Mouse (Mus musculus) splenic B cell, adult 2 months (primary cell): ENCODE data around the gene Mfap3.

ENCODE experiments used
- DNase-seq: peaks from one replicate; pipeline ENCODE4 v3.0.0-alpha.2; 2011; ENCODE audit warnings: low read depth, low spot score
- H3K27me3 ChIP-seq: 2 replicates; pipeline ENCODE4 v1.6.1; 2012; ENCODE audit warnings: mild to moderate bottlenecking, low read length, moderate library complexity, mixed read lengths; ENCODE audit not compliant: control insufficient read depth, poor library complexity, insufficient read depth, severe bottlenecking
- H3K36me3 ChIP-seq: 2 replicates; pipeline ENCODE4 v1.6.1; 2012; ENCODE audit warnings: mild to moderate bottlenecking, low read length, moderate library complexity, mixed read lengths; ENCODE audit not compliant: control insufficient read depth, poor library complexity, insufficient read depth, severe bottlenecking

The Mfap3 gene

DNA sequence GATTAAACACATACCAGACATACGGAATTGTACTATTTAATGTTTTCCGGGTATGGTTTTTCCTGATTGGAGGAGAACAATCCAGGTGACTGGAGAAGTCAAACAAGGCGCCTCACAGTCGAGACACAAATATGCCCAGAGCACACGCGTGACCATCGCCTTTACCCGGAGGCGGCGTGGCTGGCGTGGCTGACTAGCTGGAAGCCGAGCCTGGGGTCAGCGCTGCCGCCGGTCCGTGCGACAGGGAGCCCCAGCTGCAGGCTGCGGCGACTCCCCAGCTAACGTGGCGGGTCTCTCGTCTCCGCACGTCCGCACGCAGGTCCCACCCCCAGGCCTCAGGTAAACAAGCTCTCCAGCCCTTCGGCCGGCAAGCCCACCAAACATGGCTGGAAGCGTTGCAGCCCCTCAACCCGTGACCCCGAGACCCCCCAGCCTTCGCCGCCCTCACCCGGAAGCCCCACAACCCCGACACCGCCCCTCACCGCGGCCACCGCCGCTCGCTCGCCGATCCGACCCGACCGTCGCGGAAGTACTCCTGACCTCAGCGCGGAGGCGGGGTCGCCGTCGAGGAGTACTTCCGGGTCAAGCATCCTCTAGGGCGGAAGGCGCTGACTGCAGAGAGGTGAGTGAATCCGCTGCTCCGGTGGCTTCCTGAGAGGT lies at the start of gene Mfap3, which contains the start of gene Fam114a2:
Gene Mfap3 (plus strand): TSS at position 574 of the 660 bp plus-strand sequence.
Gene Fam114a2 (minus strand): TSS at position 527 of the 660 bp plus-strand sequence.
- H3K27me3 ChIP-seq = no peaks in the 10 kb centered on the region
- DNase-seq = peak; percentile 94
- peaks cover 3% of the 10 kb centered on the region for H3K36me3 ChIP-seq

DNA sequence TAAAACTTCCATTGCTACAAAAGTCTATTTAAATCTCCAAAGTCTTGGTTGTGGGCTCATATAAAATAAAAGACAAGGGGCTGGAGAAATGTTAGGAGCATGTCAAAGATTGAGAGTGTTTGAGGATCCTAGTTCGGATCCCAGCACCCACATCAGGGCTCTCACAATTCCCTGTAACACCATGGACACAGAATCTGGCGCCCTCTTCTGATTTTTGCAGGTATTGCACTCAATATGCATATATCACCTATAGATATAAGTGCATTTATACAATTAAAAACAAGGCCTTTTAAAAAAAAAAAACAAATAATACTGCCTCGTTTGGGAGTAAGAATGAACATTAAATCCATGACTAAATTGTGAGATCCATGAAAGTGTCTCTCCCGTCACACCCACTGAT lies 49.8 kb upstream of the Mfap3 start:
- Histone ChIP-seq H3K27me3 (no peaks in the 10 kb centered on the region), H3K36me3 (no peaks in the 10 kb centered on the region)
- DNase-seq = peak; percentile 41

DNA sequence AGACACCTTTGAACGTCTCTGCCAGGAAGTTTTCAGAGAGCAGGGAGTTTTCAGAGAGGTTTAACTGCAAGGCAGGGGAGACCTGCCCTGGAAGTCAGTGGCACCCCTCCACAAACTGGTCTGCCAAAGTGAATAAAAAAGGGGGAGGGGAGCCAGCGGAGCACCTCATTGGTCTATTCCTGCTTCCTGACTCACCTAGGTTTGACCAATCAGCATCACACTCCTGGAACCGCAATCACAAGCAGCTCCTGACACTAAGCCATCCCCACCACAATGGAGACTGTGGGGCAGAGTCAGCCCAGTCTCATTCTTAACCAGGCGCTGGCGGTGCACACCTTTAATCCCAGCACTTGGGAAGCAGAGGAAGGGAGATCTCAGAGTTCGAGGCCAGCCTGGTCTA lies 48.4 kb upstream of the Mfap3 start:
- no peak for DNase-seq
- no peaks in the 10 kb centered on the region for H3K36me3 ChIP-seq

DNA sequence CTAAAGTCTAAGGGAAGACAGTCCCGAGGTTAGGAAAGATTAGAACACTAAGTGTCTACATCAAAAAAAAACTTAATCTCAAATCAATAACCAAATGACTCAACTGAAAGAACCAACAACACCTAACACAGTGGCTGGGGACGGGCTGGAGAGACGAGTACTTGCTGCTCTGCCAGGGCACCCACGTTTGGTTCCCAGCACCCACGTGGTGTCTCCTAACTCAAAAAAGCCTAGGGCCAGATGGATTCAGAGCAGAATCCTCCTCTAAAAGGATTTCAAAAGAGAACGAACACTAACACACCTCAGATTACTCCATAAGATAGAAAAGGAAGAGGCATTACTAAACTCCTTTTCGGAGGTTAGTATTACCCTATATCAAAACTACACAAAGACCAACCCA lies 47.5 kb upstream of the Mfap3 start:
- H3K27me3 ChIP-seq = no peaks in the 10 kb centered on the region
- no peak for DNase-seq
- no peaks in the 10 kb centered on the region for H3K36me3 ChIP-seq

More for the DNA sequence above, 48.4 kb upstream of the Mfap3 start:
- no peaks in the 10 kb centered on the region for H3K27me3 ChIP-seq

DNA sequence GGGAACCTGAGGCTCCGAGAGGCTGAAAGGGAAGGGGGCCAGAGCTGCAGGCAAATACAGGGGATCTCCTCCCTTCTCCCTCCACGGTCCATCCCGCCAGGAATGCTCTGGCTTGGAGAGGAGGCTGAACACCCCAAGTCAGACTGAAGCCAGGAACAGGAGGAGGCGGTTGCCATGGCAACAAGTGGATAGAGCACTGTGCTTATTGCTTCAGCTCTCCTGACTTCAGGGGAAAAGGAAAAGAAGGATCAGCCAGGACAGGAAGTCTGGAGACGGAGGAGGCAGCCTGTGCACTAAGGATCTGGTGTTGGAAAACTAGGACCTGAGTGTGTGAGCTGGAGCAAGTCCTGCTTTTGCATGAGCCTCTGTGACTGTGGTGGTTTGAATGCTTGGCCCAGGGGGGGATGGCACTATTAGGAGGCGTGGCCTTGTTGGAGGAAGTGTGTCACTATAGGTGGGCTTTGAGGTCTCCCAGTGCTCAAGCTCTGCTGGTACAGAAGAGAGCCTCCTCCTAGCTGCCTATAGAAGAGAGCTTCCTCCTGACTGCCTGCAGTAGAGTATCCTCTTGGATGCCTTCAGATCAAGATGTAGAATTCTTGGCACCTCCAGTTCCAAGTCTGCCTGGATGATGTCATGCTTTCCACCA lies 44.0 kb upstream of the Mfap3 start:
- no peak for DNase-seq
- Histone ChIP-seq H3K27me3 (no peaks in the 10 kb centered on the region), H3K36me3 (no peaks in the 10 kb centered on the region)

DNA sequence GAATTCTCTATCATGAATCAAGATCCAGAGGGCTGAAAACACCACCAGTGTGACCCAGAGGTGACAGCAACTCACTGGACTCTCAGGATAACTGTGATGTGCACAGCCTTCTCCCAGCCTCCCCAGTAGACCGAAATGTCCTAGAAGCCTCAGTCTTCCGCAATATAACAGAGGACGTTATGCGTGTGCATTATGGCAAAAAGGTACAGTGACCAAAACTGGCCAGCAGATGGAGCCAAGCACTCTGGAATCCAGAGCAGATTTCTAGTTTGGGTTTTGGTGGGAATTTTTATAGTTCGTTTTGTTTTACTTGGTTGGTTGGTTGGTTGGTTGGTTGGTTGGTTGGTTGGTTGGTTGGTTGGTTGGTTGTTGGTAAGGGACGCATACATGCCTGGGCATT lies 43.3 kb upstream of the Mfap3 start:
- DNase-seq = peak; percentile 49
- H3K27me3 ChIP-seq = no peaks in the 10 kb centered on the region
- no peaks in the 10 kb centered on the region for H3K36me3 ChIP-seq

DNA sequence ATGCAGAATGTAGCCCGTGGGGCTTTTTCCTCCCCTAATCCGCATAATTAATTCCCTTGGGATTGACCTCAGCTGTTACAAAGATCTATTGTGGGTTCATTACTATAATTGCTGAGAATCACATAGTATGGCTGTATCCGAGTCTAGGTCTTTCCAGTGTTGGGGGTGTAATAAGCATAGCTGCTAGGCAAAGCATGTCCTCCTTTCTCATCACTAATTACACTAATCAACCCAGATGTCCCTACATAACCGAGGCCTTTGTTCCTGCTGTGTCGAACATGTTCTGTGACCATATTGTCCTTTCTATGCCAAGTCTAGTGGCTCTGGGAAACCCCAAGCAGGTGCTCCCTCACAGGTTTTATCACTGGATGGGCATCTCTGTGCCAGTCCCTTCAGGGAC lies 40.4 kb upstream of the Mfap3 start:
- H3K36me3 ChIP-seq = peaks cover 3% of the 10 kb centered on the region; the same call in 1 of the 2 replicates
- no peak for DNase-seq
- no peaks in the 10 kb centered on the region for H3K27me3 ChIP-seq

DNA sequence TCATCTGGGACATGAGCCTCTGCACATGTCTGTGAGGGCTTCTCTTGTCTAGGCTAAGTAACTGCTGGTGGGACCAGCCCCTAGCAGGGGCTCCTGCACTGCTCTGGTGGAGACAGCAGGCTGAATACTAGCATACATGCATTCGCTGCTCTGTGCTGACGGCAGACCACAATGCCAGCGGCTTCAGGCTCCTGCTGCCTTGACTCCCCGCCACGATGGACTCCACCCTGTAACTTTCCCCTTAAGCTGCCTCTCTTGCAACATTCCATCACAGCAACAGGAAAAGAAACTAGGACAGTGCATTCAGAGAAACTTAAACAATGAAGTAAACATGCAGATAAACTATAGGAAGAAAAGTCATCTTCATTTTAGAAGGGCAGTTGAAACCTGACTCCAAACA lies 30.0 kb upstream of the Mfap3 start:
- DNase-seq = no peak
- Histone ChIP-seq H3K36me3 (peaks cover 11% of the 10 kb centered on the region), H3K27me3 (no peaks in the 10 kb centered on the region)

DNA sequence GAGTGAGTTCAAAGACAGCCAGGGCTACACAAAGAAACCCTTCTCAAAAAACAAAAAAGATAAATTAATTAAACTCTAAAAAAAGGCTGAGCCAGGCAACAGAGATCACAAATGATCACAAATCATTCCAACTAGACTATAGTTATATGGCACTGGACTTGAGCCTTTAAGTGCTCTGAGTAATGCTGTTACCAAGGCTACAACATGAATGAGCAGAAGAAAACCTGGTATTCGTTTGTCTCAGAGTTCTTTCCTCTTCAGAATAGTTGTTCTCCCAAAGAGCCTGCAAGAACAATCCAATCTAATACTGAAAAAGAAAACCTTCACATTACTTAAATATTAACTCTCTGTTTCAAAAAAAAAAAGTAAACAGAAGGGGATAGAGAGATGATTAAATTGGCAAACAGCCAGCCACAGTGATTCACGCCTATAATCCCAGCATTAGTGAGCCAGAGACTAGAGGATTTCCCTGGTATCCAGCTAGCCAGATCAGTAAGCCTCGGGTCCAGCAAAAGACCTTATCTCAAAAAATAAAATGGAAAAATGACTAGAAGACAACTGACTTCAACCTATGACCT lies 21.9 kb upstream of the Mfap3 start:
- DNase-seq = no peak
- no peaks in the 10 kb centered on the region for H3K27me3 ChIP-seq
- H3K36me3 ChIP-seq = peaks cover 14% of the 10 kb centered on the region

DNA sequence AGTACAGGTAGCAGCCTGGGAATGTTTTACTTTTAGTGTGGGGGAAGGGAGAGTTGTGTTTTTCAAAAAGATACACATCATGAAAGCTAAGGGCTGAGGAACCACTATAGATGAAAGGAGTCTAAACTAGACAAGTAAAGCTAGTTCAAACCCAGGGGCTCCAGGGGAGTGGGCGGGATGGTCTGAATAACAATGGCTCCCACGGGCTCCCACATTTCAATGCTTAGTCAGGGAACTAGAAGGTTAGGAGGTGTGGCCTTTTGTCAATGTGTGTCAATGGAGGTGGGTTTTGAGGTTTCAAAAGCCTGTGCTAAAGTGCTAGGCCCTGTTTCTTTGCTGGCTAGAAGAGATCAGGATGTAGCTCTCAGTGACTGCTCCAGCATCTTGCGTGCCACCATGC lies 20.8 kb upstream of the Mfap3 start:
- no peaks in the 10 kb centered on the region for H3K27me3 ChIP-seq
- H3K36me3 ChIP-seq = peaks cover 14% of the 10 kb centered on the region
- DNase-seq = no peak

DNA sequence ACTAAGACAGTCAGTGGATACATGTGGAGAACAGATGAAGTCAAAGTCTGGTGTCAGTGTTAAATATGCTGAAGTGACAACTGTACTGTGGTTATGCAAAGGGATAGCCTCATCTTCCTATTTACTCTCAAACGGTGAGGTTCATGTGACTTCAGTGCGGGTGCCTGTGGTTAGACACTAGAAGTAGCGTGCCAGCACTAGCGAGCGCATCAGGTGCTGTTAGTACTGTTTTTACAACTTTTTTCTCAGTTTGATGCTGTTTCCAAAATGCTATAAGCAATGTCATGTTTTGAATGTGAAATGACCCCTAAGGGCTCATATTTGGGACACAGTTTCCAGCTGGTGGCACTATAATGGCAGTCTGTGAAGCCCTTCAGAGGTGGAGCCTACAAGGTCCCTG lies 20.2 kb upstream of the Mfap3 start:
- peaks cover 14% of the 10 kb centered on the region for H3K36me3 ChIP-seq
- no peaks in the 10 kb centered on the region for H3K27me3 ChIP-seq
- no peak for DNase-seq

DNA sequence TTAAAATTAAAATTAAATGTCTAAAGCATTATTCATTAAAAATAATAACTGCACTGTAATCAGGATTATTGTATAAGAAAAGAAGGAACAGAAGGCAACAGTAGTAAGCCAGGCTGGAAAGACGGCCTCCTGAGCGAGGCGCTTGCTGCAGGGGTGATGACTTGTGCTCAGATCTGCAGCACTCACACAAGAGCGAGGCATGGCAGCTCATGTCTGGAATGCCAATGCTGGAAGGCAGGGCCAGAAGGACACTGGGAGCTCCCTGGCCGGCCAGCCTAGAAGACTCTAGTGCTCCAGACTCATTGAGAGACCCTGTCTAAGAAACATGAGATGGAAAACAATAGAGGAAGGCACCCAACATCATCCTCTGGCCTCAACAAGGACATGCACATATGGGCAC lies 15.3 kb upstream of the Mfap3 start:
- H3K36me3 ChIP-seq = peaks cover 23% of the 10 kb centered on the region
- DNase-seq = no peak
- H3K27me3 ChIP-seq = no peaks in the 10 kb centered on the region

DNA sequence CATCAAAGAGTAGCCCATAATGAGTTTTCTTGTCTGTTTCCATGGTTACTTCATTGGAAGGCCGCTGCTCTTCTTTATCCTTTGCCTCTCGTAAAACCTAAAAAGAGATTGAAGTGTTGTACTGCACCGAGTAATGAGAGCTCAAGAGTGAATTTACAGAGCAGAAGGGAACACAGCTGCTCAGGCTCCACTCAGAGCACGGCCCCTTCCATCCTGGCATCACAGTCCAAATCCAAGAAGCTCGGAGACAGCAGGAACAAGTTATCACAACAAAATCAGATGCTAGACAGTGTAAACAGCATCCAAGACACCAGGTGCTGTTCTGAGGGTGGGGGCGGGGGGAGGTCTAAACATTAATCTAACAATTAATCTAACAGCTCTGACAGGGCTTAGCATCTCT lies 11.6 kb upstream of the Mfap3 start:
- DNase-seq = no peak
- H3K27me3 ChIP-seq = no peaks in the 10 kb centered on the region
- H3K36me3 ChIP-seq = peaks cover 31% of the 10 kb centered on the region

DNA sequence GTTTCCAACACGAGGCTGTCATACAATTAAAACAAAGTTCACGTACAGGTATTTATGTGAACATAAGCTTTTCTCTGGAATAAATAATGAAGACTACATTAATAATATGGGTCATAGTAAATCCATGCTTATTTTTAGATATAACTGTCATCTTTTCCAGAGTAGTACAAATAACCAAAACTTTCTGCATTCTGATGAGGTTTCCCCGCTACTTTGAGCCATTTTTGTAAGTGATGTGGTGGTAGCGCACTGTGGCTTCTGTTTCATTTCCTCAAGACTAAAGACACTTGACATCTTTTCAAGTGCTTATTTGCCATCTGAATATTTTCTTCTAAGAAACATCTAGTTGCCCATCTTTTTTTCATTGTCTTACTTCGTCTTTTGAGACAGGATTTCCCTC lies 3.2 kb upstream of the Mfap3 start:
- H3K27me3 ChIP-seq = no peaks in the 10 kb centered on the region
- DNase-seq = peak; percentile 6
- peaks cover 11% of the 10 kb centered on the region for H3K36me3 ChIP-seq

DNA sequence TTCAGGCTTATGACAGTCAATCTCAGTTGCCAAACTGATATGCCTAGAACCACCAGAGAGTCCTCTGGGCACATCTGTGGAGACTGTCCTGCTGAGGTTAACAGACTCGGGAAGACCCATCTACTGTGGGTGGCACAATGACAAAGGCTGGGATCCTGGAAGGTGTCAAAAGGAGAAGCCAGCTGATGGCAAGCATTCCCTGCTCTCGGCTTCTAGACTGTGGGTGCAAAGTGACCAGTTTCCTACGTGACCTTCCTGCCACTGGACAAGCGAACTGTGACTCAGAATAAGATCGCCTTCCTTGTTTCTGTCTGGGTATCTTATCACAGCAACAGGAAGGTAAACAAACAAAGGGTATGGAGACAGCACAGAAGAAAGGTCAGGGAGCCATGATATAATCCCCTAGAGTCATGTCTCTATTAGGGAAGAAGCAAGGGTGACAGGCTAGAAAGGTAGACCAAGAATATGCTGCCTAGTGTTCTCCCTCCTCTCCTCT lies 1.5 kb upstream of the Mfap3 start:
- H3K27me3 ChIP-seq = no peaks in the 10 kb centered on the region
- no peak for DNase-seq
- H3K36me3 ChIP-seq = peaks cover 5% of the 10 kb centered on the region
